Mouse (Mus musculus) stomach, adult 2 months (tissue): Measurements from ENCODE around the gene Psg28. TPM values are rescaled to one million over a fixed set of nuclear protein-coding genes. Genes with fewer than 3 reads are reported as not detected.

Experiments
- polyA plus RNA-seq: library from polyadenylated mRNA; depleted of rRNA; stranded (reverse); fragments of >200 nt; gene quantifications from 2 replicates; pipeline ENCODE4 v1.2.3, GENCODE M21; 2012; rRNA removed

Gene Psg28
- not detected in 2 replicates for polyA plus RNA-seq

DNA sequence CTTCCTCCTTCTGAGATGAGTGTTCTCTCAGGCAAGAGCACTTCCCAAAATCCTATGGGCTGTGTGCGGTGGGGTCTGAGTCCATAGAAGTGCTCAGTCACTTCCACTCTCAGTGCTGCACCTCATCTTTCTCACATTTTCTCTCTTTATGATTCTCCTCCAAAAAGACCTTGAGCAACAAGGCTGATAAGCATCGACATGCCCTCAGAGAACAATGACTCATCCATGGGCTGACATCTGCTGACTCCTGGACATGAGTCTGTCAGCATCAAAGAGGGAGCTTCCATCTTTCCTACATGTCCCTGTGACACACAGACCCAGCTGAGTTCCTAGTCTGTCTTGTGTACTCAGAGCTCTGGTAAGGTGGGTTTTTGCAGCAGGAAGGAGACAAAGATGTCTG is at the start of gene Psg28:
Psg28 (minus strand) TSS at position 101 of the 400 bp plus-strand sequence.

Other genes with a start within 250 kb of the Psg28 start
- 0.03 TPM in 1 of 2 replicates, not detected in the other for gene Mill1, start 186.7 kb downstream of the Psg28 start, polyA plus RNA-seq
- gene Psg18, start 77.0 kb downstream of the Psg28 start, polyA plus RNA-seq: not detected in 2 replicates
- not detected in 2 replicates for gene Psg26, start 52.1 kb upstream of the Psg28 start, polyA plus RNA-seq
- gene Psg25, start 100.2 kb upstream of the Psg28 start, polyA plus RNA-seq: not detected in 2 replicates
- not detected in 2 replicates for gene Psg27, start 135.3 kb upstream of the Psg28 start, polyA plus RNA-seq
- not detected in 2 replicates for gene Psg23, start 184.5 kb upstream of the Psg28 start, polyA plus RNA-seq
- not detected in 2 replicates for gene Psg21, start 224.7 kb upstream of the Psg28 start, polyA plus RNA-seq